ENCODE assay signal across 7 mouse cellular contexts in genomic region chr3:94996946-94997345, GRCm38 (mm10). TPM values are rescaled to one million over a fixed set of nuclear protein-coding genes. Genes with fewer than 3 reads are reported as not detected.
A peak's percentile ranks its signal among the peaks of the same experiment; 100 is the strongest.
DNase-seq lines count a peak whose midpoint lies in the region.

No protein-coding gene starts in this region.

- DNase-seq in B cell, adult 2 months: peak; percentile 93
- peak; percentile 47 for DNase-seq in ES-CJ7 (ENCODE audit: low read depth, low spot score)
- peak; percentile 71 for DNase-seq in cerebellum, adult 11 months
- DNase-seq in gastrocnemius, adult 18-20 months (ENCODE audit: low spot score): peak; percentile 87
- DNase-seq in kidney, postnatal 10 days: peak; percentile 91
- DNase-seq in lung, adult 18-20 months: peak; percentile 73 to 85
- peak; percentile 73 to 86 for DNase-seq in right cerebral cortex, postnatal 10 days (ENCODE audit: low spot score in 2 of 2)

RNA-seq across cellular contexts. Expression of gene Zfp687, which starts 18.3 kb away (rescaled TPM):
- total RNA-seq in gastrocnemius, adult 18-20 months (2021): 10 to 100 TPM; 13.2 to 14.9 TPM

RNA-seq across cellular contexts. Expression of gene Pi4kb, which starts 22.4 kb away (rescaled TPM):
- total RNA-seq in gastrocnemius, adult 18-20 months (2021): 10 to 100 TPM; 16.8 to 19.0 TPM

RNA-seq across cellular contexts. Expression of gene Rfx5, which starts 43.1 kb away (rescaled TPM):
- 1 to 10 TPM; 2.9 to 6.3 TPM for total RNA-seq in gastrocnemius, adult 18-20 months (2021)

RNA-seq across cellular contexts. Expression of gene Psmd4, which starts 45.5 kb away (rescaled TPM):
- total RNA-seq in gastrocnemius, adult 18-20 months (2021): 100 to 1,000 TPM; 222 to 224 TPM

Comparison
In these comparisons a context has a peak if more than half of its experiments do, and no peak if none do; other contexts are left out.
1. Peak in every context shown above with its lines: DNase-seq.